Mouse (Mus musculus): ENCODE results near the gene Cryge. TPM values are rescaled to one million over a fixed set of nuclear protein-coding genes. Genes with fewer than 3 reads are reported as not detected.

The Cryge gene
- polyA plus RNA-seq, 1 experiment, result not detected

DNA sequence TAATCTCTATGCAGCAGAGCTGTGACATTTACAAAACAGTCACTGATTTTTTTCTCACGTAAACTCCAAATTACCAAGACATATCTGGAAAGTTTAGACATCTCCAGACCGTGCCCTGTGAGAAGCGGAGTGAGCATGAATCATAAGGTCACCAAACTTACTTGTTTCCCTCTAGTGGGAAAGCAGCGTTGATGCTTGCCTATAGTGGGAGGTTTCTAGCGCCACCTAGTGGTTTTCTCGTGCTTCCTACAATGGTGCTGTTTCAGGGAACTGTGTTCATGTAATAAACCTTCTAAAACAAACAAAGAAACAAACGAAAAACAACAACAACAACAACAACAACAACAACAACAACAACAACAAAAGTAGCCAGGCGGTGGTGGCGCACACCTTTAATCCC is 40.8 kb downstream of the Cryge start:
- Histone ChIP-seq H3K27me3 (ENCODE audit: control insufficient read depth, insufficient read depth, insufficient read length) (no peaks in the 10 kb centered on the region), H3K79me2 (ENCODE audit: control insufficient read depth, insufficient read depth) (no peaks in the 10 kb centered on the region), H3K36me3 (ENCODE audit: control insufficient read depth, insufficient read depth) (no peaks in the 10 kb centered on the region), H3ac (ENCODE audit: control insufficient read depth, insufficient read length, low read depth) (no peak overlapping the region), H3K79me3 (ENCODE audit: low read depth) (no peaks in the 10 kb centered on the region), H3K4me3 (ENCODE audit: insufficient read depth, poor library complexity, severe bottlenecking) (no peak overlapping the region)
- TF ChIP-seq CEBPB (IDR thresholded peaks at IDR 0.05; ENCODE audit: low read depth) (no peak), CTCF (IDR thresholded peaks at IDR 0.05; ENCODE audit: control insufficient read depth, insufficient read depth, insufficient read length) (peak; percentile 78)

DNA sequence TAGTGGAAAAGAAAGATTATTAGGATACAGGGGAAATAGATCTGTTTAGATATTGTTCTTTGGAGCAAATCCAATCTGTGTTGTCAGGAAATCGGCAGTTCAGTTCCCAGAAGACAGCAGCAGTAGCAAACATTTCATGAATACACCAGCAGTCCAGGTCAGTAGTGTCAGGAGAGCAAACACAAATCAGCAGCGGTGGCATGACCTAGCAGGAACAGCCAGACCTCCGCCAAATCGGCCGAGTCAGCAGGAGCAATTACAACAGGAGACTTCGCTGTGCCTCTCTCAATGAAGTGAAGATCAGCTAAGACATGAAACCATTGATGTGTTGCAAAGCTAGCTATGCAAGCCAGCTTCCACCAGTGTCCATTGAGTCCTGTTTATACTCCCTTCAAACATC is 45.4 kb downstream of the Cryge start:
- no peak overlapping the region for H3K4me3 ChIP-seq (ENCODE audit: insufficient read depth, poor library complexity, severe bottlenecking)
- no peak overlapping the region for H3ac ChIP-seq (ENCODE audit: control insufficient read depth, insufficient read length, low read depth)
- no peaks in the 10 kb centered on the region for H3K79me2 ChIP-seq (ENCODE audit: control insufficient read depth, insufficient read depth)
- H3K27me3 ChIP-seq (ENCODE audit: control insufficient read depth, insufficient read depth, insufficient read length), result no peaks in the 10 kb centered on the region
- H3K79me3 ChIP-seq (ENCODE audit: low read depth), result no peaks in the 10 kb centered on the region
- TF ChIP-seq FOSL1 (IDR thresholded peaks at IDR 0.05; ENCODE audit: insufficient read depth, low read length, poor library complexity, severe bottlenecking) (no peak), MYOG (IDR thresholded peaks at IDR 0.05; ENCODE audit: control insufficient read depth, extremely low read depth, insufficient read length) (no peak), CEBPB (IDR thresholded peaks at IDR 0.05; ENCODE audit: low read depth) (no peak), MYOD1 (IDR thresholded peaks at IDR 0.05; ENCODE audit: control insufficient read depth, insufficient read length, low read depth) (no peak), MAX (IDR thresholded peaks at IDR 0.05) (no peak), USF1 (IDR thresholded peaks at IDR 0.05; ENCODE audit: low read depth) (no peak), CTCF (IDR thresholded peaks at IDR 0.05; ENCODE audit: control insufficient read depth, insufficient read depth, insufficient read length) (no peak)
- H3K36me3 ChIP-seq (ENCODE audit: control insufficient read depth, insufficient read depth), result no peaks in the 10 kb centered on the region

DNA sequence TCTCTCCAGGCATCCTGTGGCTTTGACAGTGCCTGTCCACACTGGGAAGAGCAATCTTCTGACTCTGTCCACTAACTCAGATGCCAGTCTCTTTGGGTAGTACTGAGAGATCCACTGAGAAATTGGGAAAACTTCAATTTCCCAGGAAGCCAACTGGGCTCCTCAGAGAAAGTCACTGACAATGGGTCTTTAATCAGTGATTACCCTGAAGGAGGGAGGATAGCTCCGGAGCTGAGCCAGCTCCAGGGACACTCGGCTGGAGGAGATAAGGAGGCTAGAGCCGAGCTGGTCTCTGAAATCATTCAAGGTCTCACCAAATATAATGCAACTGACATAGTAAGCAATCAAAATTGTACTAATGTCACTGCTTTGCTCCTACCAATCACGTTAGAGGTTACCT is 46.4 kb downstream of the Cryge start:
- H3K27me3 ChIP-seq (ENCODE audit: control insufficient read depth, insufficient read depth, insufficient read length), result no peaks in the 10 kb centered on the region
- no peak overlapping the region for H3ac ChIP-seq (ENCODE audit: control insufficient read depth, insufficient read length, low read depth)
- H3K79me3 ChIP-seq (ENCODE audit: low read depth), result no peaks in the 10 kb centered on the region
- no peaks in the 10 kb centered on the region for H3K79me2 ChIP-seq (ENCODE audit: control insufficient read depth, insufficient read depth)
- H3K4me3 ChIP-seq (ENCODE audit: insufficient read depth, poor library complexity, severe bottlenecking), result no peak overlapping the region
- TF ChIP-seq FOSL1 (IDR thresholded peaks at IDR 0.05; ENCODE audit: insufficient read depth, low read length, poor library complexity, severe bottlenecking), result no peak
- TF ChIP-seq MYOG (IDR thresholded peaks at IDR 0.05; ENCODE audit: control insufficient read depth, extremely low read depth, insufficient read length), result no peak
- TF ChIP-seq MAX (IDR thresholded peaks at IDR 0.05), result no peak
- TF ChIP-seq CTCF (IDR thresholded peaks at IDR 0.05; ENCODE audit: control insufficient read depth, insufficient read depth, insufficient read length), result no peak
- TF ChIP-seq MYOD1 (IDR thresholded peaks at IDR 0.05; ENCODE audit: control insufficient read depth, insufficient read length, low read depth), result no peak
- TF ChIP-seq CEBPB (IDR thresholded peaks at IDR 0.05; ENCODE audit: low read depth), result no peak
- TF ChIP-seq USF1 (IDR thresholded peaks at IDR 0.05; ENCODE audit: low read depth), result no peak
- no peaks in the 10 kb centered on the region for H3K36me3 ChIP-seq (ENCODE audit: control insufficient read depth, insufficient read depth)

Other genes starting within 250 kb of the Cryge start
- 2.3 TPM for gene Plekhm3, start 94.3 kb downstream of the Cryge start, polyA plus RNA-seq (2012; fragmentation: generic; extraction: Trizol)
- gene Akr1cl, start 18.4 kb downstream of the Cryge start, polyA plus RNA-seq (2012; fragmentation: generic; extraction: Trizol), result not detected
- not detected for gene Crygd, start 12.3 kb upstream of the Cryge start, polyA plus RNA-seq (2012; fragmentation: generic; extraction: Trizol)
- not detected for gene Crygc, start 22.5 kb upstream of the Cryge start, polyA plus RNA-seq (2012; fragmentation: generic; extraction: Trizol)
- gene Crygb, start 31.1 kb upstream of the Cryge start, polyA plus RNA-seq (2012; fragmentation: generic; extraction: Trizol), result not detected
- gene Cryga, start 52.2 kb upstream of the Cryge start, polyA plus RNA-seq (2012; fragmentation: generic; extraction: Trizol), result not detected
- not detected for gene Gm28845, start 68.4 kb upstream of the Cryge start, polyA plus RNA-seq (2012; fragmentation: generic; extraction: Trizol)
- not detected for gene D630023F18Rik, start 72.1 kb upstream of the Cryge start, polyA plus RNA-seq (2012; fragmentation: generic; extraction: Trizol)
- 38.7 TPM for gene Idh1, start 135.4 kb upstream of the Cryge start, polyA plus RNA-seq (2012; fragmentation: generic; extraction: Trizol)
- 3.2 TPM for gene Pikfyve, start 135.5 kb upstream of the Cryge start, polyA plus RNA-seq (2012; fragmentation: generic; extraction: Trizol)
- not detected for gene Pth2r, start 230.9 kb upstream of the Cryge start, polyA plus RNA-seq (2012; fragmentation: generic; extraction: Trizol)

Data from C2C12 (cell line).